Mouse (Mus musculus): ENCODE data around the gene Mlip.

DNA sequence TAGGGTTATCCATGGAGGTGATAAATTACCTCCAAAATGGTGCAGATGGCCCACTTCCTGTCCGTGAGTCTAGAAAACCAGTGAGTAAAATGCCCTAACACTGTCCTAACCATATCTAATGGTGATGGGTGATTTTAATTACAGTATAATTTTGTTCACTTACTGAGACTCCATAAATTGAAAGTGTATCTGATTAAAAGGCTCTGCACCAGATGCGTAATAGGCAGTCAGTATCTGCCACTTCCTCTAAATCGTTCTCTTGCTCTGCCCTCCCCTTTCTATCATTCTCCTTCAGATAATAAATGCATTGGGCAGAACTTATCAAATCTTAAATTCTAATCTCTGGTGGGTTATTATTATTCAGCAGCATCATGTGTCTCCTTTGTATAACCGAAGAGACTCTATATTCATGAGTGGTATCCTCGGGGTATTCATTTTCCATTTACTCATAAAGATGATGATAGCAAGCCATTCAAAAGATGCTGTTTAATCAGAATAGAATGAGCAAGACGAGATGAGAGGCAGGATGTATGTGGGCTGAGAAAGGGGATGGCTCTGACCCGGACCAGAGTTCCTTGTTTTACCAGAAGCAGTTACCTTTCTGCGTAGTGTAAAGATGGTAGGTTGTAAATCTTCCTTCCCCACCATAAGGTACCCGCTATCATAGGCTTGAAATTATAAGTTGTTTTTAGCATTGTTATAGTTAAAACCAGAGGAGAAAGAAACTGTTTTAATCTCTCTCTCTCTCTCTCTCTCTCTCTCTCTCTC, 298.2 kb downstream of the Mlip start:
- TF ChIP-seq EP300 (optimal IDR thresholded peaks at IDR 0.05) (no peak), CTCF (IDR thresholded peaks at IDR 0.05; ENCODE audit: low read depth) (no peak)
